Mouse (Mus musculus) bone marrow, adult 2 months (tissue): ENCODE data around the gene Ank2.

Source experiments
- CTCF ChIP-seq: fragments of 200-500 bp; IDR thresholded peaks from 2 replicates; pipeline ENCODE4 v1.5.1; 2011; ENCODE audit warnings: low read length, control low read depth; ENCODE audit not compliant: control insufficient read depth, insufficient read depth
- POLR2A ChIP-seq: fragments of 200-500 bp; IDR thresholded peaks from 2 replicates; pipeline ENCODE4 v1.6.1; 2011; ENCODE audit warnings: low read depth, mild to moderate bottlenecking, control low read depth, low read length, borderline replicate concordance; ENCODE audit not compliant: control insufficient read depth

- TF ChIP-seq POLR2A, result no peak
- no peak for TF ChIP-seq CTCF
These were observed 421.8 kb downstream of the Ank2 start for GRCm38 (mm10) chr3:127077369-127077768.
